In genomic region chr2:18923098-18923649, GRCm38 (mm10) we compare ENCODE assay signal across 31 mouse cellular contexts.
DNase-seq lines count a peak whose midpoint lies in the region; ATAC-seq and TF ChIP-seq lines count a peak whose summit lies in the region.
"Had no signal": no experiment of that assay in that cellular context is flagged by ENCODE, and none has a peak within 500 bp of the region (broad histone marks: within the 10 kb centered on the region; RNA-seq: fewer than 3 reads in every experiment).

No protein-coding gene starts in this region.

- no peaks in the 10 kb centered on the region for H3K36me3 ChIP-seq in heart, embryonic 11.5 days (ENCODE audit: control insufficient read depth, insufficient read depth, low read length)
- no peaks in the 10 kb centered on the region for H3K36me3 ChIP-seq in testis, adult 2 months (ENCODE audit: control insufficient read depth, insufficient read depth, low read length)
- no peaks in the 10 kb centered on the region for H3K36me3 ChIP-seq in heart, embryonic 10.5 days
- H3K36me3 ChIP-seq: embryonic facial prominence, embryonic 13.5 days; forebrain, embryonic 10.5 days; heart, embryonic 15.5 days; hindbrain, embryonic 12.5 days; kidney, embryonic 15.5 days; limb, embryonic 12.5 days; liver, embryonic 15.5 days; midbrain, embryonic 10.5 days; midbrain, embryonic 15.5 days; neural tube, embryonic 12.5 days had no signal

- no peak overlapping the region for H3K9ac ChIP-seq in heart, embryonic 11.5 days (ENCODE audit: low read depth, low read length)
- H3K9ac ChIP-seq: embryonic facial prominence, embryonic 13.5 days; heart, embryonic 15.5 days; hindbrain, embryonic 12.5 days; kidney, embryonic 15.5 days; liver, embryonic 15.5 days; midbrain, embryonic 15.5 days; neural tube, embryonic 12.5 days had no signal

- peak; percentile 55 for DNase-seq in heart, adult 11 months
- DNase-seq in testis, postnatal 14 days (ENCODE audit: low spot score): no peak
- no peak for DNase-seq in heart, embryonic 10.5 days (ENCODE audit: low spot score)
- DNase-seq: adrenal gland, postnatal 25 days; cerebellum, adult 11-12 months; cerebellum, adult 9-11 months; gastrocnemius, adult 2 months; gastrocnemius, postnatal 36 days; kidney, postnatal 25 days; lung, postnatal 4 days; right cerebral cortex, postnatal 4 days; thymus, postnatal 14 days had no signal

- no peaks in the 10 kb centered on the region for H3K9me3 ChIP-seq in heart, embryonic 11.5 days (replicated peaks; ENCODE audit: control insufficient read depth, low read length)
- H3K9me3 ChIP-seq in heart, embryonic 10.5 days: no peaks in the 10 kb centered on the region
- H3K9me3 ChIP-seq: embryonic facial prominence, embryonic 13.5 days; forebrain, embryonic 10.5 days; heart, embryonic 15.5 days; hindbrain, embryonic 12.5 days; kidney, embryonic 15.5 days; limb, embryonic 12.5 days; liver, embryonic 15.5 days; midbrain, embryonic 10.5 days; midbrain, embryonic 15.5 days; neural tube, embryonic 12.5 days had no signal

- H3K27ac ChIP-seq in heart, embryonic 11.5 days (ENCODE audit: low read depth, low read length): no peak overlapping the region
- no peak overlapping the region for H3K27ac ChIP-seq in testis, adult 2 months (ENCODE audit: control insufficient read depth, insufficient read depth, low read depth, low read length)
- no peak overlapping the region for H3K27ac ChIP-seq in heart, embryonic 10.5 days
- H3K27ac ChIP-seq: embryonic facial prominence, embryonic 13.5 days; forebrain, embryonic 10.5 days; gastrocnemius, adult 2 months; heart, embryonic 15.5 days; hindbrain, embryonic 12.5 days; kidney, embryonic 15.5 days; left cerebral cortex, adult 2 months; limb, embryonic 12.5 days; liver, embryonic 15.5 days; midbrain, embryonic 10.5 days; midbrain, embryonic 15.5 days; neural tube, embryonic 12.5 days had no signal

- no peak for TF ChIP-seq POLR2A in testis, adult 2 months (IDR thresholded peaks at IDR 0.05; ENCODE audit: control insufficient read depth, low read depth, low read length)

- TF ChIP-seq CTCF in testis, adult 2 months (IDR thresholded peaks at IDR 0.05; ENCODE audit: control insufficient read depth, insufficient read depth, insufficient replicate concordance, low read depth, low read length): no peak

- H3K4me3 ChIP-seq in heart, embryonic 11.5 days (ENCODE audit: low read depth, low read length): no peak overlapping the region
- peak overlapping the region; percentile 35; the same call in 1 of the 2 replicates for H3K4me3 ChIP-seq in testis, adult 2 months (ENCODE audit: control insufficient read depth, low read depth, low read length)
- no peak overlapping the region for H3K4me3 ChIP-seq in heart, embryonic 10.5 days
- H3K4me3 ChIP-seq: embryonic facial prominence, embryonic 13.5 days; forebrain, embryonic 10.5 days; gastrocnemius, adult 2 months; heart, embryonic 15.5 days; hindbrain, embryonic 12.5 days; kidney, embryonic 15.5 days; left cerebral cortex, adult 2 months; limb, embryonic 12.5 days; liver, embryonic 15.5 days; midbrain, embryonic 10.5 days; midbrain, embryonic 15.5 days; myocyte; neural tube, embryonic 12.5 days had no signal

- 84% methylated on average over 9 of the region's 9 CpGs for WGBS in heart, embryonic 11.5 days (ENCODE audit: insufficient replicate concordance)
- WGBS in heart, embryonic 10.5 days: 91% methylated on average over 9 of the region's 9 CpGs

- no peak overlapping the region for H3K4me2 ChIP-seq in heart, embryonic 11.5 days
- H3K4me2 ChIP-seq: heart, embryonic 15.5 days; hindbrain, embryonic 12.5 days; kidney, embryonic 15.5 days; limb, embryonic 12.5 days; liver, embryonic 15.5 days; midbrain, embryonic 15.5 days; neural tube, embryonic 12.5 days had no signal

- H3K4me1 ChIP-seq in heart, embryonic 11.5 days (ENCODE audit: control insufficient read depth, insufficient read depth, low read length): no peaks in the 10 kb centered on the region; the same call in 1 of the 2 replicates
- H3K4me1 ChIP-seq in testis, adult 2 months (ENCODE audit: control insufficient read depth, insufficient read depth, low read length): no peaks in the 10 kb centered on the region
- peaks cover 31% of the 10 kb centered on the region for H3K4me1 ChIP-seq in heart, embryonic 10.5 days
- H3K4me1 ChIP-seq: midbrain, embryonic 15.5 days; neural tube, embryonic 12.5 days had no signal

- ATAC-seq in heart, embryonic 11.5 days (replicated peaks; ENCODE audit: insufficient number of reproducible peaks, low FRiP score, low TSS enrichment): no peak
- ATAC-seq in monocyte, adult 5-6 weeks (replicated peaks; ENCODE audit: insufficient number of reproducible peaks, low FRiP score, low TSS enrichment, poor library complexity, severe bottlenecking): peak; percentile 44; the same call in 1 of the 2 replicates
- ATAC-seq in activated CD4-positive, CD25-positive, alpha-beta regulatory T cell, adult 4 months: no peak
- ATAC-seq: forebrain, embryonic 16.5 days; intestine, postnatal 0 days; midbrain, embryonic 15.5 days; Patski had no signal

- H3K27me3 ChIP-seq in heart, embryonic 11.5 days (ENCODE audit: control insufficient read depth, insufficient read depth, low read length): no peaks in the 10 kb centered on the region
- no peaks in the 10 kb centered on the region for H3K27me3 ChIP-seq in testis, adult 2 months (ENCODE audit: control insufficient read depth, insufficient read depth, low read length)
- no peaks in the 10 kb centered on the region for H3K27me3 ChIP-seq in heart, embryonic 10.5 days (ENCODE audit: insufficient read depth, poor library complexity, severe bottlenecking)
- H3K27me3 ChIP-seq: heart, embryonic 15.5 days; hindbrain, embryonic 12.5 days; kidney, embryonic 15.5 days; limb, embryonic 12.5 days; liver, embryonic 15.5 days; midbrain, embryonic 15.5 days; neural tube, embryonic 12.5 days; Patski had no signal
